Mouse (Mus musculus) limb, embryonic 11.5 days (tissue): ENCODE data around the gene Szrd1. TPM values are rescaled to one million over a fixed set of nuclear protein-coding genes. Genes with fewer than 3 reads are reported as not detected.

Experiments used
- ATAC-seq: fragments of 200-750 bp; cut with Nextera tagmentation; 2 replicates; pipeline ENCODE4 v1.8.0; 2017; ENCODE audit warnings: low read depth; ENCODE audit not compliant: insufficient number of reproducible peaks, low FRiP score, low TSS enrichment
- DNase-seq: peaks from one replicate; pipeline ENCODE4 v3.0.0-alpha.2; 2015; ENCODE audit warnings: low spot score
- H3K27ac ChIP-seq: fragments of 300-500 bp; sonication (generic); replicated peaks from 2 replicates; pipeline ENCODE4 v1.5.1; 2014; ENCODE audit warnings: low read depth, mild to moderate bottlenecking, low read length
- H3K27me3 ChIP-seq: fragments of 300-500 bp; sonication (generic); 2 replicates; pipeline ENCODE4 v1.6.1; 2014; ENCODE audit warnings: mild to moderate bottlenecking, low read length, mixed read lengths; ENCODE audit not compliant: control insufficient read depth, insufficient read depth
- H3K36me3 ChIP-seq: fragments of 300-500 bp; sonication (generic); 2 replicates; pipeline ENCODE4 v1.6.1; 2014; ENCODE audit warnings: mild to moderate bottlenecking, low read length, moderate library complexity, mixed read lengths; ENCODE audit not compliant: control insufficient read depth, insufficient read depth
- H3K4me1 ChIP-seq: fragments of 300-500 bp; sonication (generic); 2 replicates; pipeline ENCODE4 v1.6.1; 2014; ENCODE audit warnings: low read length, mixed read lengths; ENCODE audit not compliant: control insufficient read depth, insufficient read depth
- H3K4me2 ChIP-seq: fragments of 300-500 bp; sonication (generic); 2 replicates; pipeline ENCODE4 v1.6.1; 2014; ENCODE audit warnings: low read depth, mild to moderate bottlenecking, moderate library complexity; ENCODE audit not compliant: severe bottlenecking
- H3K4me3 ChIP-seq: fragments of 300-500 bp; sonication (generic); 2 replicates; pipeline ENCODE4 v1.5.1; 2014; ENCODE audit warnings: low read depth, low read length
- H3K9ac ChIP-seq: fragments of 300-500 bp; sonication (generic); 2 replicates; pipeline ENCODE4 v1.6.1; 2014; ENCODE audit warnings: mild to moderate bottlenecking, low read length
- H3K9me3 ChIP-seq: fragments of 300-500 bp; sonication (generic); 2 replicates; pipeline ENCODE4 v1.6.1; 2016; ENCODE audit warnings: low read length; ENCODE audit not compliant: control insufficient read depth
- WGBS: fragments of 180-500 bp; shearing (Covaris S2); extraction: QIAGEN DNeasy Blood & Tissue Kit; methylation state at CpG from one replicate; pipeline ENCODE4 v1.1.7; 2014; 5-methylcytosine and 5-hydroxymethylcytosine counted together
- polyA plus RNA-seq: library from polyadenylated mRNA; unstranded; fragments of >200 nt; fragmentation: Nextera tagmentation; extraction: Ambion mirVana; gene quantifications from 2 replicates; pipeline ENCODE4 v1.2.1, GENCODE M21; 2014

Gene Szrd1
- polyA plus RNA-seq, 1 experiment from 2014 or later = 39.1 TPM

GRCm38 (mm10) chr4:141065123-141065522 is 74.5 kb downstream of the Szrd1 start:
- DNase-seq (peak; percentile 90), ATAC-seq (no peak)
- Histone ChIP-seq H3K9ac (no peak overlapping the region), H3K9me3 (no peaks in the 10 kb centered on the region), H3K4me2 (no peak overlapping the region), H3K27me3 (no peaks in the 10 kb centered on the region), H3K27ac (no peak overlapping the region), H3K4me3 (no peak overlapping the region), H3K4me1 (no peaks in the 10 kb centered on the region), H3K36me3 (peaks cover 23% of the 10 kb centered on the region)
- WGBS = 5% methylated on average over 8 of the region's 8 CpGs

DNA sequence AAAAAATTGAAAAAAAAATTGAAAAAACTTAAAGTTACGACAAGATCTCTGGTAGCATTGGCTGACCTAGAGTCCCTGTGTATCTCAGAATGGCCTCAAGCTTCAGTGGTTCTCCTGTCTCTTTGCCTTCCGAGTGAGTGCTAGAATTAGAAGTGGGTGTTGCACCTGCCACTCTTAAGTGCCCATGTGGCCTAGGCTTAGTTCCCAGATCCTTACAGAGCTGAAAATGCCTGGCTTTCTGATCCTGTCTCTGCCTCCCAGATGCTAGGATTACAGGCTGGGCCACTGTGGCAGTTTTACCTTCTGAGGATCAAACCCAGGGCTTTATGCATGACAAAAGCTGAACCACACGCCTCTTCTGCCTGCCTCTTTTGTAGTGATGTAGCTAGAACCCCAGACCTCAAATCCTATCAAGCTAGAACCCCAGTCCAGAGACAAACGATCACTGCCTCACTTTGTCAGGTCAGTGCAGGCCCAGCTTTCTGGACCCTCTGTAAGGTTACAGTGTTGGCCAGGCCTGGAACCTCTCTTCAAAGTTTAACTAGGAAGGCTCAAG is 75.4 kb downstream of the Szrd1 start:
- DNase-seq = no peak
- Histone ChIP-seq H3K27ac (no peak overlapping the region), H3K9me3 (no peaks in the 10 kb centered on the region), H3K27me3 (no peaks in the 10 kb centered on the region), H3K36me3 (peaks cover 18% of the 10 kb centered on the region), H3K9ac (no peak overlapping the region), H3K4me1 (peaks cover 3% of the 10 kb centered on the region), H3K4me2 (no peak overlapping the region), H3K4me3 (no peak overlapping the region)
- no peak for ATAC-seq
- WGBS = 93% methylated on average over 4 of the region's 4 CpGs

Other genes with a start within 250 kb of the Szrd1 start
- gene Padi2, start 233.4 kb downstream of the Szrd1 start, polyA plus RNA-seq = 0.17 and 0.35 TPM in 2 replicates
- 403 and 421 TPM in 2 replicates for gene Sdhb, start 178.6 kb downstream of the Szrd1 start, polyA plus RNA-seq
- gene Atp13a2, start 152.9 kb downstream of the Szrd1 start, polyA plus RNA-seq = 27.8 and 28.7 TPM in 2 replicates
- 485 and 517 TPM in 2 replicates for gene Mfap2, start 129.4 kb downstream of the Szrd1 start, polyA plus RNA-seq
- 8.7 and 9.0 TPM in 2 replicates for gene Crocc, start 79.2 kb downstream of the Szrd1 start, polyA plus RNA-seq
- gene Necap2, start 61.4 kb downstream of the Szrd1 start, polyA plus RNA-seq = 65.0 and 71.0 TPM in 2 replicates
- 0.32 TPM in 1 of 2 replicates, not detected in the other for gene Spata21, start 51.4 kb downstream of the Szrd1 start, polyA plus RNA-seq
- gene Fbxo42, start 8.1 kb upstream of the Szrd1 start, polyA plus RNA-seq = 30.4 and 36.6 TPM in 2 replicates
- gene Rsg1, start 74.2 kb upstream of the Szrd1 start, polyA plus RNA-seq = 5.3 and 8.7 TPM in 2 replicates
- gene Arhgef19, start 99.7 kb upstream of the Szrd1 start, polyA plus RNA-seq = 4.6 and 5.2 TPM in 2 replicates
- gene Epha2, start 161.5 kb upstream of the Szrd1 start, polyA plus RNA-seq = 2.2 and 2.4 TPM in 2 replicates
- 0.34 and 0.57 TPM in 2 replicates for gene Fam131c, start 228.4 kb upstream of the Szrd1 start, polyA plus RNA-seq